Mouse (Mus musculus): ENCODE results near the gene Dbndd2. TPM values are rescaled to one million over a fixed set of nuclear protein-coding genes. Genes with fewer than 3 reads are reported as not detected.

Dbndd2 gene
- total RNA-seq, 4 experiments from 2014 or later, result 109 to 163 (median 138) TPM

GRCm38 (mm10) chr2:164453887-164454500 lies 31.9 kb upstream of the Dbndd2 start:
- DNase-seq (ENCODE audit: low spot score in 2 of 2), result no peak

GRCm38 (mm10) chr2:164454846-164455245 lies 31.1 kb upstream of the Dbndd2 start:
- DNase-seq (ENCODE audit: low spot score in 2 of 2), result peak; percentile 59 to 70

- no peak for DNase-seq (ENCODE audit: low spot score in 2 of 2)
Measured at GRCm38 (mm10) chr2:164455421-164456190, 30.3 kb upstream of the Dbndd2 start.

- no peak for DNase-seq (ENCODE audit: low spot score in 2 of 2)
Measured at GRCm38 (mm10) chr2:164456413-164456812, 29.5 kb upstream of the Dbndd2 start.

GRCm38 (mm10) chr2:164456864-164457300 lies 29.0 kb upstream of the Dbndd2 start, which contains the start of gene Sys1:
Gene Sys1, plus strand, starts transcription at chr2:164456964.
- peak; percentile 43 to 51 for DNase-seq (ENCODE audit: low spot score in 2 of 2)

GRCm38 (mm10) chr2:164457942-164458341 lies 28.0 kb upstream of the Dbndd2 start:
- no peak for DNase-seq (ENCODE audit: low spot score in 2 of 2)

- no peak for DNase-seq (ENCODE audit: low spot score in 2 of 2)
Measured at GRCm38 (mm10) chr2:164458535-164458934, 27.4 kb upstream of the Dbndd2 start.

- peak; percentile 97 to 98 for DNase-seq (ENCODE audit: low spot score in 2 of 2)
Measured at GRCm38 (mm10) chr2:164460745-164461551, 25.0 kb upstream of the Dbndd2 start, which contains the start of gene Gm20458. Gene Gm20458, plus strand, starts transcription at chr2:164460967.

GRCm38 (mm10) chr2:164465161-164465560 lies 20.7 kb upstream of the Dbndd2 start:
- DNase-seq (ENCODE audit: low spot score in 2 of 2), result no peak

GRCm38 (mm10) chr2:164466787-164467186 lies 19.1 kb upstream of the Dbndd2 start:
- no peak for DNase-seq (ENCODE audit: low spot score in 2 of 2)

GRCm38 (mm10) chr2:164470254-164470653 lies 15.7 kb upstream of the Dbndd2 start:
- DNase-seq (ENCODE audit: low spot score in 2 of 2), result peak in 1 of 2 experiments; percentile 44

GRCm38 (mm10) chr2:164473624-164474023 lies 12.3 kb upstream of the Dbndd2 start, which contains the start of gene Trp53tg5:
Gene Trp53tg5, minus strand, starts transcription at chr2:164473724.
- DNase-seq (ENCODE audit: low spot score in 2 of 2), result no peak

GRCm38 (mm10) chr2:164486258-164487114 lies 580 bp downstream of the Dbndd2 start:
- peak; percentile 82 to 83 for DNase-seq (ENCODE audit: low spot score in 2 of 2)

- peak in 1 of 2 experiments; percentile 25 for DNase-seq (ENCODE audit: low spot score in 2 of 2)
Measured at GRCm38 (mm10) chr2:164487115-164487527, 1.2 kb downstream of the Dbndd2 start.

- DNase-seq (ENCODE audit: low spot score in 2 of 2), result peak; percentile 71 to 76
Measured at GRCm38 (mm10) chr2:164487812-164488211, 1.9 kb downstream of the Dbndd2 start.

- DNase-seq (ENCODE audit: low spot score in 2 of 2), result peak in 1 of 2 experiments; percentile 28
Measured at GRCm38 (mm10) chr2:164494126-164494525, 8.2 kb downstream of the Dbndd2 start.

- no peak for DNase-seq (ENCODE audit: low spot score in 2 of 2)
Measured at GRCm38 (mm10) chr2:164496331-164496730, 10.4 kb downstream of the Dbndd2 start.

- peak; percentile 81 to 84 for DNase-seq (ENCODE audit: low spot score in 2 of 2)
Measured at GRCm38 (mm10) chr2:164496847-164497690, 11.2 kb downstream of the Dbndd2 start, which contains the start of gene Pigt. Gene Pigt, plus strand, starts transcription at chr2:164497520.

GRCm38 (mm10) chr2:164497691-164498268 lies 11.9 kb downstream of the Dbndd2 start:
- DNase-seq (ENCODE audit: low spot score in 2 of 2), result no peak

Measured in layer of hippocampus, adult 8-10 months (tissue).